In the genomic region with DNA sequence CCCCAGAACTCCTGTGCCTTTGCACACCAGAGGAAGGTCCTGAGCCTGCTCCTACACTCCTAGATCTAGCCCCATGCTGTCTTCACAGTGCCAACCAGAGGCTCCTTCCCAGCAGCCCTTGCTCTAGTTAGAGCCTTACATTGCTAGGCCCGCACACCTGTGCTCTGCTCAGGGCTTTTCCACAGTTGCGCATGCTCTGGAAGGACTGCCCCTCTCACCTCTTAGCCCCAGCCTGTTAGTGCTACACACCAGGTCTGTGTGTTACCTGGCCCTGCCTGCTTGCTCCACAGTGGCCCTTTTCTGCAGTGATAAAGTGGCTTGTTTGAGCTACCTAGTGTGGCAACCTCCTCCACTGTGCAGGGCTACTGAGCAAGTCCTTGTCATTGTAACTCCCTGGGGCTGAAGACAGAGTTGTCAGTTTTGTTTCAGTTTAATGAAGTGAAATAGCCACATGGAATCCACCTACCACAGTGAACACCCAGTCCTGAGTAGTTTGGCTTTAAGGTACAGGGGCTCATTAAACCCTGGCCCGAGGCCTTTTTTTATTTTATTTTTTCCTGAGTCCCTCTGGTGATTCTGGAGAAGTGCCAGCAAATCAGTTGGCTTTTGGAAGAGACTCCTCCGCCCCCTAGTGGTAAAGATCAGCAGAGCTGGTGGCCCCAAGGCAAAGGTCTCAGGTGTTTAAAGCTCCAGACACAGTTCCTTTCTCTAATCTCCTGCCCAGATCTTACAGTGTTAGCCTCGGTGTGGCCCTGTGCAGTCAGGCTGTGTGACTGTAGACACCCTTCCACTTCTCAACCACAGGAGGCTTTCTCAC, we compare ENCODE assay signal across 9 mouse cellular contexts. TPM values are rescaled to one million over a fixed set of nuclear protein-coding genes. Genes with fewer than 3 reads are reported as not detected.
DNase-seq lines count a peak whose midpoint lies in the region; ATAC-seq and TF ChIP-seq lines count a peak whose summit lies in the region.
"Had no signal": no experiment of that assay in that cellular context is flagged by ENCODE, and none has a peak within 500 bp of the region (broad histone marks: within the 10 kb centered on the region; RNA-seq: fewer than 3 reads in every experiment).

No protein-coding gene starts in this region.

- peak; percentile 27 for TF ChIP-seq CTCF in G1E (IDR thresholded peaks at IDR 0.05; ENCODE audit: low read depth, low read length)

- ATAC-seq in G1E (ENCODE audit: extremely low read depth, insufficient number of reproducible peaks, low FRiP score, poor library complexity, severe bottlenecking): peak; percentile 54
- peak; percentile 62 for ATAC-seq in erythroblast, adult 5-6 weeks (replicated peaks; ENCODE audit: low FRiP score, poor library complexity, severe bottlenecking)
- ATAC-seq in hematopoietic stem cell, adult 5-6 weeks (replicated peaks in 1 of 2; ENCODE audit: insufficient read depth in 1 of 2, low FRiP score in 2 of 2, low TSS enrichment in 1 of 2, low read depth in 1 of 2, poor library complexity in 2 of 2, severe bottlenecking in 2 of 2): peak; percentile 52 to 66
- peak; percentile 53; the same call in 1 of the 2 replicates for ATAC-seq in lung, embryonic 15.5 days (ENCODE audit: borderline replicate concordance, extremely low read depth, low FRiP score, low TSS enrichment)

- peaks cover 5% of the 10 kb centered on the region; the same call in 1 of the 2 replicates for H3K9me3 ChIP-seq in G1E (replicated peaks)
- H3K9me3 ChIP-seq in lung, embryonic 15.5 days: no peaks in the 10 kb centered on the region

- DNase-seq in G1E (ENCODE audit: low spot score): peak; percentile 48
- DNase-seq in brain, adult 2 months (ENCODE audit: low read depth, low spot score): peak; percentile 94
- peak; percentile 83 for DNase-seq in layer of hippocampus, adult 11-12 months (ENCODE audit: low spot score)
- peak; percentile 86 for DNase-seq in retina, embryonic 14.5 days (ENCODE audit: low spot score)
- peak; percentile 68 to 70 for DNase-seq in thymus, postnatal 36 days

- H3K27me3 ChIP-seq in G1E (ENCODE audit: insufficient read depth, low read length): no peaks in the 10 kb centered on the region
- H3K27me3 ChIP-seq in lung, embryonic 15.5 days: no peaks in the 10 kb centered on the region

- 40% methylated on average over 5 of the region's 5 CpGs for WGBS in lung, embryonic 15.5 days

- H3K36me3 ChIP-seq in G1E (replicated peaks): peaks cover 95% of the 10 kb centered on the region
- H3K36me3 ChIP-seq in lung, embryonic 15.5 days: peaks cover 22% of the 10 kb centered on the region

- no peak overlapping the region for H3K9ac ChIP-seq in lung, embryonic 15.5 days

- peaks cover 22% of the 10 kb centered on the region for H3K4me1 ChIP-seq in G1E (ENCODE audit: insufficient read depth, low read depth, low read length)
- H3K4me1 ChIP-seq in lung, embryonic 15.5 days: no peaks in the 10 kb centered on the region

- no peak overlapping the region for H3K27ac ChIP-seq in lung, embryonic 15.5 days

- no peak overlapping the region for H3K4me3 ChIP-seq in G1E (ENCODE audit: low read depth, low read length)
- no peak overlapping the region for H3K4me3 ChIP-seq in lung, embryonic 15.5 days

- H3K4me2 ChIP-seq in lung, embryonic 15.5 days: no peak overlapping the region

RNA-seq across cellular contexts. Expression of a gene that starts 7.3 kb away (rescaled TPM):
- total RNA-seq in G1E (2014; fragmentation: Nextera tagmentation): 21.7 and 77.3 TPM in 2 replicates
- total RNA-seq in G1E (2017): 16.1 and 19.1 TPM in 2 replicates
- 61.5 and 67.4 TPM in 2 replicates for polyA plus RNA-seq in G1E (2012)
- total RNA-seq in erythroblast, adult 5-6 weeks (2015; ENCODE audit: low replicate concordance): 9.6 and 11.1 TPM in 2 replicates
- total RNA-seq in erythroblast, adult 5-6 weeks (2017; ENCODE audit: low replicate concordance): 13.3 and 16.0 TPM in 2 replicates
- 15.6 and 21.3 TPM in 2 replicates for total RNA-seq in hematopoietic stem cell, adult 5-6 weeks (2017)
- 22.5 and 23.9 TPM in 2 replicates for polyA plus RNA-seq in lung, embryonic 15.5 days (2015; fragmentation: Nextera tagmentation; extraction: Ambion mirVana)

RNA-seq across cellular contexts. Expression of a gene that starts 36.7 kb away (rescaled TPM):
- total RNA-seq in G1E (2014; fragmentation: Nextera tagmentation) (14.0 and 40.3 TPM in 2 replicates), G1E (2017) (20.4 and 22.9 TPM in 2 replicates)
- polyA plus RNA-seq in G1E (2012): 66.2 and 70.4 TPM in 2 replicates
- total RNA-seq in erythroblast, adult 5-6 weeks (2015; ENCODE audit: low replicate concordance): 102 and 125 TPM in 2 replicates
- total RNA-seq in erythroblast, adult 5-6 weeks (2017; ENCODE audit: low replicate concordance): 244 and 272 TPM in 2 replicates
- 75.9 and 80.8 TPM in 2 replicates for total RNA-seq in hematopoietic stem cell, adult 5-6 weeks (2017)
- polyA plus RNA-seq in lung, embryonic 15.5 days (2015; fragmentation: Nextera tagmentation; extraction: Ambion mirVana): 3.5 and 4.7 TPM in 2 replicates

RNA-seq across cellular contexts. Expression of a gene that starts 45.4 kb away (rescaled TPM):
- total RNA-seq in G1E (2014; fragmentation: Nextera tagmentation): 2.0 TPM in 1 of 2 replicates, not detected in the other
- total RNA-seq in G1E (2017): 0.33 TPM in 1 of 2 replicates, not detected in the other
- polyA plus RNA-seq in G1E (2012): 0.06 and 0.09 TPM in 2 replicates
- not detected in 2 replicates for total RNA-seq in erythroblast, adult 5-6 weeks (2015; ENCODE audit: low replicate concordance)
- not detected in 2 replicates for total RNA-seq in erythroblast, adult 5-6 weeks (2017; ENCODE audit: low replicate concordance)
- not detected in 2 replicates for total RNA-seq in hematopoietic stem cell, adult 5-6 weeks (2017)
- polyA plus RNA-seq in lung, embryonic 15.5 days (2015; fragmentation: Nextera tagmentation; extraction: Ambion mirVana): not detected in 2 replicates
- total RNA-seq: layer of hippocampus, adult 8-10 months had no signal

RNA-seq across cellular contexts. Expression of a gene that starts 55.5 kb away (rescaled TPM):
- not detected in 2 replicates for total RNA-seq in G1E (2014; fragmentation: Nextera tagmentation)
- 0.11 and 0.17 TPM in 2 replicates for total RNA-seq in G1E (2017)
- 0.11 and 0.17 TPM in 2 replicates for polyA plus RNA-seq in G1E (2012)
- 28.4 and 30.9 TPM in 2 replicates for total RNA-seq in erythroblast, adult 5-6 weeks (2015; ENCODE audit: low replicate concordance)
- total RNA-seq in erythroblast, adult 5-6 weeks (2017; ENCODE audit: low replicate concordance): 19.4 and 34.9 TPM in 2 replicates
- total RNA-seq in hematopoietic stem cell, adult 5-6 weeks (2017): 37.1 and 53.2 TPM in 2 replicates
- 17.5 and 18.6 TPM in 2 replicates for polyA plus RNA-seq in lung, embryonic 15.5 days (2015; fragmentation: Nextera tagmentation; extraction: Ambion mirVana)

RNA-seq across cellular contexts. Expression of a gene that starts 57.7 kb away (rescaled TPM):
- total RNA-seq in G1E (2014; fragmentation: Nextera tagmentation) (not detected in 2 replicates), G1E (2017) (not detected in 2 replicates)
- polyA plus RNA-seq in G1E (2012): not detected in 2 replicates
- not detected in 2 replicates for total RNA-seq in erythroblast, adult 5-6 weeks (2015; ENCODE audit: low replicate concordance)
- not detected in 2 replicates for total RNA-seq in erythroblast, adult 5-6 weeks (2017; ENCODE audit: low replicate concordance)
- not detected in 2 replicates for total RNA-seq in hematopoietic stem cell, adult 5-6 weeks (2017)
- not detected in 2 replicates for polyA plus RNA-seq in lung, embryonic 15.5 days (2015; fragmentation: Nextera tagmentation; extraction: Ambion mirVana)
- total RNA-seq: layer of hippocampus, adult 8-10 months had no signal
